Mouse (Mus musculus): ENCODE results near the gene Mtor.

- TF ChIP-seq CTCF (IDR thresholded peaks at IDR 0.05; ENCODE audit: extremely low read depth, insufficient read depth, insufficient read length, insufficient replicate concordance) (no peak), POLR2A (IDR thresholded peaks at IDR 0.05; ENCODE audit: low read depth, low read length) (no peak)
Observed at GRCm38 (mm10) chr4:148515313-148515712, 66.9 kb downstream of the Mtor start.

Measured in spleen, adult 2 months (tissue).